Mouse (Mus musculus): ENCODE data around the gene Olfr223. TPM values are rescaled to one million over a fixed set of nuclear protein-coding genes. Genes with fewer than 3 reads are reported as not detected.

Gene Olfr223
- not detected in 2 replicates for polyA plus RNA-seq (2014; fragmentation: Nextera tagmentation; extraction: Ambion mirVana)

GRCm38 (mm10) chr11:59593189-59593588 is at the start of gene Olfr223:
Gene Olfr223, minus strand, starts transcription at chr11:59593289.
- H3K27me3 ChIP-seq (ENCODE audit: control insufficient read depth, insufficient read depth, low read length), result no peaks in the 10 kb centered on the region
- H3K36me3 ChIP-seq (ENCODE audit: control insufficient read depth, insufficient read depth, low read length), result no peaks in the 10 kb centered on the region
- no peak for DNase-seq (ENCODE audit: low spot score, missing footprints)
- no peak within 1 kb of the TSS for H3K4me2 ChIP-seq
- ATAC-seq (ENCODE audit: low FRiP score), result no peak
- no peaks in the 10 kb centered on the region for H3K9me3 ChIP-seq (ENCODE audit: control insufficient read depth, low read length)
- no peak within 1 kb of the TSS for H3K9ac ChIP-seq (ENCODE audit: low read length)
- H3K27ac ChIP-seq (ENCODE audit: low read depth, low read length), result no peak within 1 kb of the TSS
- H3K4me1 ChIP-seq (ENCODE audit: control insufficient read depth, insufficient read depth, low read length), result no peaks in the 10 kb centered on the region
- no peak within 1 kb of the TSS for H3K4me3 ChIP-seq (ENCODE audit: low read depth, low read length)
- WGBS, result 86% methylated on average over 6 of the region's 6 CpGs

- Histone ChIP-seq H3K36me3 (ENCODE audit: control insufficient read depth, insufficient read depth, low read length) (no peaks in the 10 kb centered on the region), H3K27me3 (ENCODE audit: control insufficient read depth, insufficient read depth, low read length) (no peaks in the 10 kb centered on the region), H3K4me3 (ENCODE audit: low read depth, low read length) (no peak overlapping the region), H3K4me1 (ENCODE audit: control insufficient read depth, insufficient read depth, low read length) (no peaks in the 10 kb centered on the region), H3K4me2 (no peak overlapping the region), H3K9me3 (ENCODE audit: control insufficient read depth, low read length) (no peaks in the 10 kb centered on the region), H3K9ac (ENCODE audit: low read length) (no peak overlapping the region), H3K27ac (ENCODE audit: low read depth, low read length) (no peak overlapping the region)
- 91% methylated on average over 8 of the region's 8 CpGs for WGBS
- DNase-seq (ENCODE audit: low spot score, missing footprints), result no peak
- ATAC-seq (ENCODE audit: low FRiP score), result no peak
Measured at GRCm38 (mm10) chr11:59642420-59642819, 49.3 kb upstream of the Olfr223 start.

- no peak overlapping the region for H3K4me2 ChIP-seq
- H3K4me3 ChIP-seq (ENCODE audit: low read depth, low read length), result no peak overlapping the region
- no peaks in the 10 kb centered on the region for H3K4me1 ChIP-seq (ENCODE audit: control insufficient read depth, insufficient read depth, low read length)
- ATAC-seq (ENCODE audit: low FRiP score) (no peak), DNase-seq (ENCODE audit: low spot score, missing footprints) (no peak)
- no peak overlapping the region for H3K27ac ChIP-seq (ENCODE audit: low read depth, low read length)
- no peaks in the 10 kb centered on the region for H3K36me3 ChIP-seq (ENCODE audit: control insufficient read depth, insufficient read depth, low read length)
- 92% methylated on average over 5 of the region's 5 CpGs for WGBS
- H3K27me3 ChIP-seq (ENCODE audit: control insufficient read depth, insufficient read depth, low read length), result no peaks in the 10 kb centered on the region
- H3K9ac ChIP-seq (ENCODE audit: low read length), result no peak overlapping the region
- no peaks in the 10 kb centered on the region for H3K9me3 ChIP-seq (ENCODE audit: control insufficient read depth, low read length)
Measured at GRCm38 (mm10) chr11:59641227-59641626, 48.1 kb upstream of the Olfr223 start.

GRCm38 (mm10) chr11:59639957-59640643 is 47.0 kb upstream of the Olfr223 start:
- no peak for DNase-seq (ENCODE audit: low spot score, missing footprints)
- no peak for ATAC-seq (ENCODE audit: low FRiP score)

GRCm38 (mm10) chr11:59636695-59637414 is 43.8 kb upstream of the Olfr223 start:
- Histone ChIP-seq H3K4me2 (no peak overlapping the region), H3K36me3 (ENCODE audit: control insufficient read depth, insufficient read depth, low read length) (no peaks in the 10 kb centered on the region), H3K4me3 (ENCODE audit: low read depth, low read length) (no peak overlapping the region), H3K27ac (ENCODE audit: low read depth, low read length) (no peak overlapping the region), H3K9me3 (ENCODE audit: control insufficient read depth, low read length) (no peaks in the 10 kb centered on the region), H3K9ac (ENCODE audit: low read length) (no peak overlapping the region), H3K27me3 (ENCODE audit: control insufficient read depth, insufficient read depth, low read length) (no peaks in the 10 kb centered on the region), H3K4me1 (ENCODE audit: control insufficient read depth, insufficient read depth, low read length) (no peaks in the 10 kb centered on the region)
- ATAC-seq (ENCODE audit: low FRiP score), result no peak
- no peak for DNase-seq (ENCODE audit: low spot score, missing footprints)
- WGBS, result 77% methylated on average over 7 of the region's 7 CpGs

More at GRCm38 (mm10) chr11:59639957-59640643, 47.0 kb upstream of the Olfr223 start:
- H3K27me3 ChIP-seq (ENCODE audit: control insufficient read depth, insufficient read depth, low read length), result no peaks in the 10 kb centered on the region
- no peak overlapping the region for H3K4me2 ChIP-seq
- H3K9me3 ChIP-seq (ENCODE audit: control insufficient read depth, low read length), result no peaks in the 10 kb centered on the region
- WGBS, result 86% methylated on average over 4 of the region's 4 CpGs
- H3K4me1 ChIP-seq (ENCODE audit: control insufficient read depth, insufficient read depth, low read length), result no peaks in the 10 kb centered on the region
- H3K36me3 ChIP-seq (ENCODE audit: control insufficient read depth, insufficient read depth, low read length), result no peaks in the 10 kb centered on the region
- H3K27ac ChIP-seq (ENCODE audit: low read depth, low read length), result no peak overlapping the region
- no peak overlapping the region for H3K9ac ChIP-seq (ENCODE audit: low read length)
- H3K4me3 ChIP-seq (ENCODE audit: low read depth, low read length), result no peak overlapping the region

- 85% methylated on average over 12 of the region's 12 CpGs for WGBS
- Histone ChIP-seq H3K27ac (ENCODE audit: low read depth, low read length) (no peak overlapping the region), H3K9me3 (ENCODE audit: control insufficient read depth, low read length) (no peaks in the 10 kb centered on the region), H3K9ac (ENCODE audit: low read length) (no peak overlapping the region), H3K27me3 (ENCODE audit: control insufficient read depth, insufficient read depth, low read length) (no peaks in the 10 kb centered on the region), H3K36me3 (ENCODE audit: control insufficient read depth, insufficient read depth, low read length) (no peaks in the 10 kb centered on the region), H3K4me2 (no peak overlapping the region), H3K4me3 (ENCODE audit: low read depth, low read length) (no peak overlapping the region), H3K4me1 (ENCODE audit: control insufficient read depth, insufficient read depth, low read length) (no peaks in the 10 kb centered on the region)
- ATAC-seq (ENCODE audit: low FRiP score) (no peak), DNase-seq (ENCODE audit: low spot score, missing footprints) (no peak)
Measured at GRCm38 (mm10) chr11:59635821-59636694, 43.0 kb upstream of the Olfr223 start.

- no peak for ATAC-seq (ENCODE audit: low FRiP score)
- no peaks in the 10 kb centered on the region for H3K4me1 ChIP-seq (ENCODE audit: control insufficient read depth, insufficient read depth, low read length)
- no peaks in the 10 kb centered on the region for H3K9me3 ChIP-seq (ENCODE audit: control insufficient read depth, low read length)
- no peaks in the 10 kb centered on the region for H3K36me3 ChIP-seq (ENCODE audit: control insufficient read depth, insufficient read depth, low read length)
- DNase-seq (ENCODE audit: low spot score, missing footprints), result no peak
- H3K9ac ChIP-seq (ENCODE audit: low read length), result no peak overlapping the region
- H3K4me3 ChIP-seq (ENCODE audit: low read depth, low read length), result no peak overlapping the region
- WGBS, result 80% methylated on average over 9 of the region's 9 CpGs
- no peaks in the 10 kb centered on the region for H3K27me3 ChIP-seq (ENCODE audit: control insufficient read depth, insufficient read depth, low read length)
- no peak overlapping the region for H3K4me2 ChIP-seq
- no peak overlapping the region for H3K27ac ChIP-seq (ENCODE audit: low read depth, low read length)
Measured at GRCm38 (mm10) chr11:59635251-59635795, 42.2 kb upstream of the Olfr223 start.

- Histone ChIP-seq H3K9me3 (ENCODE audit: control insufficient read depth, low read length) (no peaks in the 10 kb centered on the region), H3K27ac (ENCODE audit: low read depth, low read length) (no peak overlapping the region), H3K36me3 (ENCODE audit: control insufficient read depth, insufficient read depth, low read length) (no peaks in the 10 kb centered on the region), H3K27me3 (ENCODE audit: control insufficient read depth, insufficient read depth, low read length) (no peaks in the 10 kb centered on the region), H3K9ac (ENCODE audit: low read length) (no peak overlapping the region), H3K4me2 (no peak overlapping the region), H3K4me3 (ENCODE audit: low read depth, low read length) (no peak overlapping the region), H3K4me1 (ENCODE audit: control insufficient read depth, insufficient read depth, low read length) (no peaks in the 10 kb centered on the region)
- no peak for ATAC-seq (ENCODE audit: low FRiP score)
- WGBS, result 80% methylated on average over 7 of the region's 7 CpGs
- DNase-seq (ENCODE audit: low spot score, missing footprints), result no peak
Measured at GRCm38 (mm10) chr11:59634001-59634660, 41.0 kb upstream of the Olfr223 start.
